Mouse (Mus musculus): ENCODE results near the gene Xkr8.

- TF ChIP-seq POLR2A (IDR thresholded peaks at IDR 0.05; ENCODE audit: insufficient read length, low read depth) (no peak), MYOD1 (IDR thresholded peaks at IDR 0.05; ENCODE audit: control insufficient read depth in 1 of 3, insufficient read length in 2 of 3, low read depth in 2 of 3) (no peak), MAX (IDR thresholded peaks at IDR 0.05; ENCODE audit: low read depth) (no peak), REST (IDR thresholded peaks at IDR 0.05; ENCODE audit: insufficient read depth, insufficient read length) (no peak)
Observed at GRCm38 (mm10) chr4:132780288-132780687, 47.9 kb upstream of the Xkr8 start.
